Mouse (Mus musculus) liver (tissue): ENCODE data around the gene Rptor.

ENCODE experiments used
- DNase-seq: peaks from one replicate; pipeline ENCODE4 v3.0.0-alpha.2; 2020; ENCODE audit warnings: mixed read lengths

Gene Rptor

GRCm38 (mm10) chr11:119607464-119607863, 4.8 kb downstream of the Rptor start:
- no peak for DNase-seq

DNA sequence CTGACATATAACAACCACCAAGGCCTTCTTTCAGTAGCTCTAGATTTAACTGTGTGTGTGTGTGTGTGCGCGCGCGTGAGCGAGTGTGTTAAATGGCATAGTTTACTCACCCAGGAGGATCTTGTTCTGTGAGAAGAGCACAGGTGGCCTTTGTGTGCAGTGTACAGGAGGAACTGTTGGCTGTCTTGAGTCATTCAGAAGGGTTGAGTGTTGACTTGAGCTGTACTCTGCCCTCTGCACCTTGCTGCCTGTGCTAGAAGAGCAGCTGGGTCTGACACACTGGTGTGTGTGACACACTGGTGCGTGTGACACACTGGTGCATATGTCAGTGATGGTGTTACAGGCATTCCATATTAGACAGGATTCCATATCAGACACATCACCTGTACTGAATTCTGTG, 8.8 kb downstream of the Rptor start:
- DNase-seq, result no peak

DNA sequence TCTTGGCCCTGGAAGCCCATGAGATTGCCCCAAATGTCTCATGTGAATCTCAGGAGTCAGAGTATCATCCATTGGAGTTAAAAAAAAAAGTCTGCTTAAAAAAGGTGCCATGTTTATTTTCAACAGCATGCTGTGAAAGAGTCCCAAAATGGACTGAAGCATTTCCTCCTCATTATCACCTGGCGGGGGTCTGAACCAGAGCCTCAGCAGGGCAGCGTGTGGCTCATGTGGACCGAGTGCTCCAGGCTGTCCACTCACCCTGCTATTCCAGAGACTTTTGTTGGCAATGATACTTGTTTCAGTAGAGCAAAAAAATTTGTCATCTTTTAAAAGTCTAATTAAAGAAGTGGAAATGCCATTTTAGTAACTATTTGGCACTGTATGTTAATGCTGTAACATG, 9.5 kb downstream of the Rptor start:
- DNase-seq, result no peak

- no peak for DNase-seq
Measured at GRCm38 (mm10) chr11:119615087-119615486, 12.4 kb downstream of the Rptor start.

- peak; percentile 61 for DNase-seq
Measured at GRCm38 (mm10) chr11:119618763-119619162, 16.1 kb downstream of the Rptor start.

DNA sequence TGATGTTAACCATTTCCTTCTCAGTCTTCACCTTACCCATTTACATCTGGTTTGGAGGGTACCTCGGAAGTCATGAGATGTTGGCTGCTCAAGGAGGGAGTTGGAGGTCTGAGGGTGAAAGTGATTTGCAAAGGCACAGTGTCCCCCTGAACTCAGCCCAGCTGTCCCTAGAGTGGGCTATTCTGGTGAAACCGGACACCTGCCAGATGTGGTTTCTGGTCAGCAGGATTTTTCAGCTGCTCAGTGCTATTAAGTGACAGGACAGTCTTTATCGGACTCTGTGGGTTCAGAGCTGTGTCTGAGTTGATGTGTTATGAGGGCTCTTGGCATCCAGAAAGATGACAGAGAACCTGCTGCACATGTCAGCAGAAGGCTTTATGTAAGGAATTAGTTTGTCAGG, 18.6 kb downstream of the Rptor start:
- DNase-seq, result no peak

GRCm38 (mm10) chr11:119623800-119624199, 21.1 kb downstream of the Rptor start:
- peak; percentile 26 for DNase-seq

- no peak for DNase-seq
Measured at GRCm38 (mm10) chr11:119624401-119624800, 21.7 kb downstream of the Rptor start.

DNA sequence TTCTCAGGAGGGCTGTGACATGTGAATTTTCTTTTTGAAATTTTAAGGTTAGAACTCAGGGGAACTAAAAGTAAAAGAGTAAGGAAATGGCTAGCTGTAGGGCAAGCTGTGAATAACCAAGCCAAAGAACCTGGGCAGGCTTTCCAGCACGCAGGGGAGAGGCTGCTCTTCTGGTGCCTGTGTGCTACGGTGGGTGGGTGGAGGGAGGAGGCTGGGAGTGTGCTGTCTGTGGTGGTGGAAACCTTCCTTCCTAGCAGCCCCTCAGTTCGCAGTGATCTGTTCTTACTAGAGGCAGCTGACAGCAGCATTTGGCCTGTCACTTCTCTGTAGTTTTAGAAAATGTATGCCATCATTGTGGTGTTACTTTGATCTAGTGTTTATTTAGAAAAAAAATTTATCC, 22.2 kb downstream of the Rptor start:
- no peak for DNase-seq

GRCm38 (mm10) chr11:119625476-119625875, 22.8 kb downstream of the Rptor start:
- DNase-seq, result no peak

- DNase-seq, result no peak
Measured at GRCm38 (mm10) chr11:119625943-119626342, 23.2 kb downstream of the Rptor start.

- no peak for DNase-seq
Measured at GRCm38 (mm10) chr11:119627243-119627642, 24.5 kb downstream of the Rptor start.

GRCm38 (mm10) chr11:119629072-119629471, 26.4 kb downstream of the Rptor start:
- no peak for DNase-seq

GRCm38 (mm10) chr11:119630329-119630728, 27.6 kb downstream of the Rptor start:
- no peak for DNase-seq

GRCm38 (mm10) chr11:119631222-119631870, 28.6 kb downstream of the Rptor start:
- no peak for DNase-seq

- DNase-seq, result no peak
Measured at GRCm38 (mm10) chr11:119636371-119636883, 33.7 kb downstream of the Rptor start.

DNA sequence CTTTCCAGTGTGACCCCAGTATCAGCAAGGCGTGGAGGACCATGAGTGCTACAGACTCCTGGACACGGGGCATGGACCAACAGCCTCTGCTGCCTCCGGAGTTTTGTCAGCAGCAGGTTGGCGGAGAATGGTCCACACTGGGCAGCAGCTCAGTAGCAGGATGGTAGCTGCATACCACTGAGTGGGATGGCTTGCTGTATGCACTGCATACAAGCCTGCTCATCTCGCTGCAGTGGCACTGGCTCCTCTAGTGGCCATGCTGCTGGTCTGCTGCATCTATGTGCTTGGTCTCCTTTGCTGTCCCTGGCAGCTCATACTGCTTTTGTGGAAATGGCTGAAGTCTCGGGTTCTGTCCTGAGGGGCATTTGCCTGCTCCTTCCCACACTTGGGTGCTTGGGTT, 34.8 kb downstream of the Rptor start:
- no peak for DNase-seq

DNA sequence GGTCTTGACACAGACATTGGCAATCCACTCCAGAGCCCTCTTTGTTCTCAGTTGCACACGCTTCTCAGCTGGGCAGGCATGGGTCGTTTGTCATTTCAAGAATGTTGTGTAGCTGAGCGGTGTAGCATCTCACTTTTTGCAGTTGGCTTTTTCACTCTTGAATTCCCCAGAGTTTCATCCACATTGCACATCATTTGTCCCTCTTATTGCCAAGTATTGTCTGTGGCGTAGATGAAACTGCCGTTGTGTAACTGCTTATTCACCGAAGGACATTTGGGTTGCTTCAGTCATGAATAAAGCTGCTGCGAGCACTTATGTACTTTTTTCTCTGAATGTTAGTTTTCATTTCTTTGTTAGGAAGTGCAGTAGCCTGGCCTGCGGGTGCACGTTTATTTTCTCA, 37.8 kb downstream of the Rptor start:
- DNase-seq, result no peak

DNA sequence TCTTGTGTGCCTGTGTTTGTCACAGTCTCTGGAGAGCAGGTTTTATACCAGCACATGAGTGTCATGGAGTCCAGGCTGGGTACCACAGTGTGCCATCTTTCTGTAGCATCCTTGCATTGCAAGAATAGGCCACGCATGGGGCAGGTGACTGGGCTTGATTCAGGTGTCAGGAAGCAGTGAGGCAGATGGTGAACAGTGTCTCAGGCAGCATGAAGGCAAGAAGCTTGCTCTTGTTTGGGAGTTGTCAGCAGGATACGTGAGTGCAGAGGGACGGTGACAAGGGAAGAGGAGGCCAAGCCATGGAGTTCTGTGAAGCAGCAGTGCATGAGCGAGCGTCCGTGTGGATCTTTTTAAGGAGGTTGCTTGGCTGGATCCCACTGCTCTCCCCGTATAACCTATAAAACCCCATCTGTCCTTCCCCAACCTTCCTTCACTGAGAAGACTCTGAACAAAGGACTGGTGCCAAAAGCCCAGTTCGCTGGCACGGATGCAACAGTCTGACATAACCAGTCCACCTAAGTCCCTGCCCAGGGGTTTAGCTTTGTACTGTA, 39.2 kb downstream of the Rptor start:
- no peak for DNase-seq

DNA sequence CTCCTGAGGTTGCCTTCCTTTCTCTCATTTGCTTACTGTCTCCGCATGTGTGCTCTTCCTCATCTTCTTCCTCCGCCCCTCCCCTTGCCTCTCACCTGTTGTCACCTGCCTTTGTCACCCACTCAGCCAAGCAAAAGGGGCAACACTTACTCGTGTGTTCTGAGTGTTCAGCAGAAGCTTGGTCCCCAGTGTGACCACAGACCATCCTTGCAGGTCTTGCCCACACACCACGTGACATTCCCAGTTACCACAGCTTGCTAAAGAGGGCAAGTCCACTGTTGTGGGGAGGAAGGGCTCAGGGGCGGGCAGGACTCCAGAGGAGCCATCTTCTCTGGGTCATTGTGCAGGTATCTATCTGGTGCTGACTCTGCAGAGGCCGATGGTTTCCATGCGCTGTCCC, 40.6 kb downstream of the Rptor start:
- no peak for DNase-seq

GRCm38 (mm10) chr11:119644140-119644539, 41.4 kb downstream of the Rptor start:
- DNase-seq, result no peak

- DNase-seq, result no peak
Measured at GRCm38 (mm10) chr11:119644612-119645379, 42.1 kb downstream of the Rptor start.

GRCm38 (mm10) chr11:119650456-119650855, 47.8 kb downstream of the Rptor start:
- DNase-seq, result no peak

- no peak for DNase-seq
Measured at GRCm38 (mm10) chr11:119653336-119653735, 50.6 kb downstream of the Rptor start.
